Mouse (Mus musculus) MEL (cell line): ENCODE measurements around the gene Car12.

Source experiments
- CHD1 ChIP-seq: IDR thresholded peaks from 2 replicates; pipeline ENCODE4 v1.6.1; 2012; ENCODE audit warnings: low read depth, mild to moderate bottlenecking, inconsistent platforms, low read length, improper control_type of control experiment
- CTCF ChIP-seq, 3 experiments: IDR thresholded peaks in 2 of 3; conservative IDR thresholded peaks in 1 of 3; 2 replicates each; pipeline ENCODE4 v1.5.1; 2011 to 2012; ENCODE audit warnings: low read length in 3 of 3, low read depth in 2 of 3, mild to moderate bottlenecking in 2 of 3, improper control_type of control experiment in 1 of 3, inconsistent platforms in 1 of 3, mixed read lengths in 1 of 3, moderate library complexity in 1 of 3; ENCODE audit not compliant: control insufficient read depth in 1 of 3, insufficient read depth in 1 of 3, poor library complexity in 1 of 3, severe bottlenecking in 1 of 3
- ETS1 ChIP-seq: IDR thresholded peaks from 2 replicates; pipeline ENCODE4 v1.6.1; 2012; ENCODE audit warnings: low read depth, mild to moderate bottlenecking, inconsistent platforms, low read length, improper control_type of control experiment, moderate library complexity
- NELFE ChIP-seq: IDR thresholded peaks from 2 replicates; pipeline ENCODE4 v1.6.1; 2011; ENCODE audit warnings: low read depth, low read length, improper control_type of control experiment

GRCm38 (mm10) chr9:66787821-66788220 lies 74.3 kb downstream of the Car12 start:
- no peak for TF ChIP-seq CHD1
- peak in 2 of 3 experiments; percentile 38 to 83; a peak in 4 of 6 replicates for TF ChIP-seq CTCF (IDR thresholded peaks at IDR 0.05 in 2 of 3, conservative IDR thresholded peaks at IDR 0.05 in 1 of 3; ENCODE audit: control insufficient read depth in 1 of 3, insufficient read depth in 1 of 3, low read depth in 2 of 3, low read length in 3 of 3, poor library complexity in 1 of 3, severe bottlenecking in 1 of 3)
- TF ChIP-seq ETS1 = no peak
- TF ChIP-seq NELFE = no peak
